Mouse (Mus musculus): ENCODE data around the gene Gm16253. TPM values are rescaled to one million over a fixed set of nuclear protein-coding genes. Genes with fewer than 3 reads are reported as not detected.
"Not testable (repeated sequence)": the region's sequence is repeated elsewhere in the genome, so short reads cannot be mapped to it uniquely, and the experiment has no call there.

The Gm16253 gene
- total RNA-seq, 1 experiment from 2014 or later = not detected

- ATAC-seq (replicated peaks in 1 of 2; ENCODE audit: insufficient read depth in 1 of 2, low FRiP score in 2 of 2, low TSS enrichment in 1 of 2, low read depth in 1 of 2, poor library complexity in 2 of 2, severe bottlenecking in 2 of 2) = no peak
Measured at GRCm38 (mm10) chr3:96602704-96603084, 25.9 kb downstream of the Gm16253 start.

GRCm38 (mm10) chr3:96603311-96603710, 26.5 kb downstream of the Gm16253 start:
- ATAC-seq (replicated peaks in 1 of 2; ENCODE audit: insufficient read depth in 1 of 2, low FRiP score in 2 of 2, low TSS enrichment in 1 of 2, low read depth in 1 of 2, poor library complexity in 2 of 2, severe bottlenecking in 2 of 2) = no peak

- ATAC-seq (replicated peaks in 1 of 2; ENCODE audit: insufficient read depth in 1 of 2, low FRiP score in 2 of 2, low TSS enrichment in 1 of 2, low read depth in 1 of 2, poor library complexity in 2 of 2, severe bottlenecking in 2 of 2) = not testable (repeated sequence)
Measured at GRCm38 (mm10) chr3:96606007-96606406, 29.2 kb downstream of the Gm16253 start.

GRCm38 (mm10) chr3:96606618-96607017, 29.8 kb downstream of the Gm16253 start:
- no peak for ATAC-seq (replicated peaks in 1 of 2; ENCODE audit: insufficient read depth in 1 of 2, low FRiP score in 2 of 2, low TSS enrichment in 1 of 2, low read depth in 1 of 2, poor library complexity in 2 of 2, severe bottlenecking in 2 of 2)

- ATAC-seq (replicated peaks in 1 of 2; ENCODE audit: insufficient read depth in 1 of 2, low FRiP score in 2 of 2, low TSS enrichment in 1 of 2, low read depth in 1 of 2, poor library complexity in 2 of 2, severe bottlenecking in 2 of 2) = no peak
Measured at GRCm38 (mm10) chr3:96617941-96618340, 41.2 kb downstream of the Gm16253 start.

GRCm38 (mm10) chr3:96623201-96623600, 46.4 kb downstream of the Gm16253 start:
- no peak for ATAC-seq (replicated peaks in 1 of 2; ENCODE audit: insufficient read depth in 1 of 2, low FRiP score in 2 of 2, low TSS enrichment in 1 of 2, low read depth in 1 of 2, poor library complexity in 2 of 2, severe bottlenecking in 2 of 2)

- ATAC-seq (replicated peaks in 1 of 2; ENCODE audit: insufficient read depth in 1 of 2, low FRiP score in 2 of 2, low TSS enrichment in 1 of 2, low read depth in 1 of 2, poor library complexity in 2 of 2, severe bottlenecking in 2 of 2) = peak; percentile 98 to 99
Measured at GRCm38 (mm10) chr3:96629729-96630600, 53.2 kb downstream of the Gm16253 start, which contains the start of gene Rbm8a. Rbm8a (plus strand) TSS chr3:96629933.

Other genes with a start within 250 kb of the Gm16253 start
- not detected in 2 replicates for gene BC107364, start 124.7 kb upstream of the Gm16253 start, total RNA-seq (2017)
- not detected in 2 replicates for gene Hfe2, start 51.8 kb upstream of the Gm16253 start, total RNA-seq (2017)
- gene Txnip, start 19.0 kb upstream of the Gm16253 start, total RNA-seq (2017) = 332 and 487 TPM in 2 replicates
- 84.4 and 87.4 TPM in 2 replicates for gene Polr3gl, start 17.2 kb downstream of the Gm16253 start, total RNA-seq (2017)
- gene Ankrd34a, start 19.7 kb downstream of the Gm16253 start, total RNA-seq (2017) = not detected in 2 replicates
- 5.9 and 8.3 TPM in 2 replicates for gene Lix1l, start 24.2 kb downstream of the Gm16253 start, total RNA-seq (2017)
- gene Rbm8a, start 52.9 kb downstream of the Gm16253 start, total RNA-seq (2017) = 68.9 and 86.3 TPM in 2 replicates
- 23.9 and 30.9 TPM in 2 replicates for gene Pex11b, start 58.4 kb downstream of the Gm16253 start, total RNA-seq (2017)
- gene Gm42957, start 58.5 kb downstream of the Gm16253 start, total RNA-seq (2017) = not detected in 2 replicates
- gene Itga10, start 68.6 kb downstream of the Gm16253 start, total RNA-seq (2017) = 1.4 TPM in 1 of 2 replicates, not detected in the other
- 0.06 TPM in 1 of 2 replicates, not detected in the other for gene Ankrd35, start 93.1 kb downstream of the Gm16253 start, total RNA-seq (2017)
- 13.1 and 19.0 TPM in 2 replicates for gene Pias3, start 119.4 kb downstream of the Gm16253 start, total RNA-seq (2017)
- gene Nudt17, start 131.6 kb downstream of the Gm16253 start, total RNA-seq (2017) = not detected in 2 replicates
- gene Polr3c, start 150.6 kb downstream of the Gm16253 start, total RNA-seq (2017) = 23.1 and 24.8 TPM in 2 replicates
- gene Rnf115, start 150.7 kb downstream of the Gm16253 start, total RNA-seq (2017) = 78.4 and 100 TPM in 2 replicates